Mouse (Mus musculus) ES-Bruce4 (cell line): ENCODE data around the gene Orai2. TPM values are rescaled to one million over a fixed set of nuclear protein-coding genes. Genes with fewer than 3 reads are reported as not detected.
"Not testable (repeated sequence)": the region's sequence is repeated elsewhere in the genome, so short reads cannot be mapped to it uniquely, and the experiment has no call there.

Experiments used
- H3K27ac ChIP-seq: 2 replicates; pipeline ENCODE4 v1.5.1; 2012; ENCODE audit warnings: low read length, inconsistent platforms; ENCODE audit not compliant: insufficient read depth
- H3K27me3 ChIP-seq: 2 replicates; pipeline ENCODE4 v1.6.1; 2012; ENCODE audit warnings: mild to moderate bottlenecking, low read length, inconsistent platforms; ENCODE audit not compliant: control insufficient read depth, poor library complexity, insufficient read depth, severe bottlenecking
- H3K36me3 ChIP-seq: 2 replicates; pipeline ENCODE4 v1.6.1; 2012; ENCODE audit warnings: inconsistent platforms, mild to moderate bottlenecking, low read length, moderate library complexity; ENCODE audit not compliant: control insufficient read depth, poor library complexity, insufficient read depth, severe bottlenecking
- H3K4me1 ChIP-seq: one replicate; pipeline ENCODE4 v1.8.1; 2011; ENCODE audit warnings: low read length; ENCODE audit not compliant: control insufficient read depth, insufficient read depth
- H3K4me3 ChIP-seq: 2 replicates; pipeline ENCODE4 v1.5.1; 2011; ENCODE audit warnings: low read depth, mild to moderate bottlenecking, low read length
- H3K9ac ChIP-seq: 2 replicates; pipeline ENCODE4 v1.6.1; 2012; ENCODE audit warnings: low read depth, mild to moderate bottlenecking, inconsistent platforms; ENCODE audit not compliant: poor library complexity, severe bottlenecking
- H3K9me3 ChIP-seq: replicated peaks from 2 replicates; pipeline ENCODE4 v1.6.1; 2012; ENCODE audit warnings: mild to moderate bottlenecking, low read length, inconsistent platforms; ENCODE audit not compliant: control insufficient read depth, poor library complexity, insufficient read depth, severe bottlenecking
- CTCF ChIP-seq: IDR thresholded peaks from one replicate; pipeline ENCODE4 v1.8.1; 2011; ENCODE audit warnings: low read depth, low read length
- EP300 ChIP-seq: IDR thresholded peaks from 2 replicates; pipeline ENCODE4 v1.6.1; 2011; ENCODE audit warnings: low read depth, low read length; ENCODE audit not compliant: insufficient read depth
- POLR2A ChIP-seq: IDR thresholded peaks from one replicate; pipeline ENCODE4 v1.8.1; 2011; ENCODE audit warnings: low read length; ENCODE audit not compliant: insufficient read depth
- polyA plus RNA-seq: library from polyadenylated mRNA; stranded (reverse); fragments of >200 nt; gene quantifications from 2 replicates; pipeline ENCODE4 v1.2.4, GENCODE M21; 2011; ENCODE audit warnings: low read depth; ENCODE audit not compliant: missing spikeins, insufficient read depth, insufficient read length

Orai2 gene
- polyA plus RNA-seq, 1 experiment, result 1.5 TPM

DNA sequence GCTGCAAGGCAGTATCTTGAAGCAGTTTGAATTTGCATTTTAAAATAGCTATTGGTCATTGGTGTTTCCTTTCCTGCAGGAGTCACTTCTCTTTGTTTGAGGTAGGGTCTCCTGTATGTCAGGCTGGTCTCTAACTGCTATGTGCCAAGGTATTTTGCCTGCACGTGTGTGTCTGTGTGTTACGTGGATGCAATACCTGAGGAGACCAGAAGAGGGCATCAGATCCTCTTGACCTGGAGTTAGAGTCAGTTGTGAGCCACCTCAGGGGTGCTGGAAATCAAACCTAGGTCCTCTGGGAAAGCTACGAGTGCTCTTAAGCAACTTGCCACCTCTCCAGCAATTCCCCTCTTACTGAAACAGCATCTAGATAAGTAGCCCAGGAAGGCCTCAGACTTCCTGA lies 44.7 kb upstream of the Orai2 start:
- Histone ChIP-seq H3K36me3 (no peaks in the 10 kb centered on the region), H3K9me3 (no peaks in the 10 kb centered on the region), H3K27me3 (no peaks in the 10 kb centered on the region), H3K4me3 (no peak overlapping the region), H3K9ac (no peak overlapping the region), H3K4me1 (no peaks in the 10 kb centered on the region), H3K27ac (no peak overlapping the region)
- TF ChIP-seq POLR2A, result no peak
- TF ChIP-seq CTCF, result peak; percentile 31
- no peak for TF ChIP-seq EP300

DNA sequence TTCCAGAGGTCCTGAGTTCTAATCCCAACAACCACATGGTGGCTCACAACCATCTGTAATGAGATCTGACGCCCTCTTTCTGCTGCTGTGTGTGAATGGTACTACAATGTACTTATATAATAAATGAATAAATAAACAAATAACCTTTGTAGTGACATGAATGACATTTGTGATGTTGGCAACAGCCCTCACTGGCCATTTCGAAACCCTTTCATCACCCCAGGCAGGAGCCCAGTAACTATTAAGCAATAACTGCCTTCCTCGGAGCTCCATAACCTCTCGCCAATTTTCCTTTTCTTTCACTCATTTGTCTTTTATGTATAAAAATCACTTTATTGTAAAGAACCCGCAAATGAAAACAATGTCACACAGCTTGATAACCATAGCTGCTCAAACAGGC lies 43.2 kb upstream of the Orai2 start:
- Histone ChIP-seq H3K9ac (no peak overlapping the region), H3K36me3 (no peaks in the 10 kb centered on the region), H3K4me1 (no peaks in the 10 kb centered on the region), H3K27me3 (no peaks in the 10 kb centered on the region), H3K4me3 (no peak overlapping the region), H3K9me3 (0 out of 2 replicates have a peak, but pooled peaks cover 3% of the 10 kb centered on the region), H3K27ac (no peak overlapping the region)
- no peak for TF ChIP-seq POLR2A
- no peak for TF ChIP-seq CTCF
- TF ChIP-seq EP300, result no peak

GRCm38 (mm10) chr5:136212716-136213115 lies 42.2 kb upstream of the Orai2 start:
- Histone ChIP-seq H3K27me3 (no peaks in the 10 kb centered on the region), H3K4me1 (no peaks in the 10 kb centered on the region), H3K4me3 (no peak overlapping the region), H3K9me3 (peaks cover 5% of the 10 kb centered on the region; the same call in 1 of the 2 replicates), H3K9ac (no peak overlapping the region), H3K27ac (no peak overlapping the region), H3K36me3 (no peaks in the 10 kb centered on the region)
- no peak for TF ChIP-seq CTCF
- TF ChIP-seq EP300, result no peak
- no peak for TF ChIP-seq POLR2A

DNA sequence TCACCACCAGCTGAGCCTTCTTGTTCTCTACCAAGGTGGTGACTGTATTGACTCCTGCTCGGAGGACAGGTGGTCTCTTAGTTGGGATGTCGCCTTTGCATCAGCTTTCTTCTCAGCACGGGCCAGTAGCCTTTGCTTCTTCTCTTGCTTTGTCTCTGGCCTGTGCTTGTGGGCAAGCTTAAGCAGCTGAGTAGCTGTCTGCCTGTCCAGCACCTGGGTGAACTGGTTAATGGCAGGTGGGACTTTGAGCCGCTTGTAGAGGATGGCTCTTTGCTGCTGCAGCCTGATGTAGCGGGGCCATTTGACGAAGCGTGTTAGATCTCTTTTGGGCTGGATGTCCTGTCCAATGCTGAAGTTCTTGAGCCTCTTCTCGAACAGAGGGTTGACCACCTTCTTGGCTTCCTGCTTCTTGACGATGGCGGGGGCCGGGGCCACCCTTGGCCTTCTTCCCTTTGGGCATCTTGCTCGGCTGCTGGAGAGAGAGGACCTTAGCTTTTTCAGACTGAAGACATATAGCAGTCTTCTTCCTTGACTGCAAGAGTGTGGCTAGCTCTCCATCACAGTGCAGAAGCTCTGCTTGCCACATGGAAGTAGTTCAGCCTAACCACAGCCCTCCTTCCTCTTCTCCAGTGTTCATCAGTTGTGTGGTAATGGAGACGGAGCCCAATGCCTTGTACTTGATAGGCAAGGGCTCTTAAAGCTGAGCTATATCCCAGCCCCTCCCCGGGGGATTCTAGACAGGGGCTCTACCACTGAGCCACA lies 41.0 kb upstream of the Orai2 start:
- H3K36me3 ChIP-seq, H3K9me3 ChIP-seq, H3K9ac ChIP-seq, H3K4me3 ChIP-seq, H3K4me1 ChIP-seq, H3K27ac ChIP-seq, H3K27me3 ChIP-seq: not testable (repeated sequence)

- Histone ChIP-seq H3K4me1 (no peaks in the 10 kb centered on the region), H3K9me3 (peaks cover 5% of the 10 kb centered on the region; the same call in 1 of the 2 replicates), H3K4me3 (no peak overlapping the region), H3K27ac (no peak overlapping the region), H3K27me3 (no peaks in the 10 kb centered on the region), H3K36me3 (no peaks in the 10 kb centered on the region), H3K9ac (no peak overlapping the region)
- no peak for TF ChIP-seq EP300
- TF ChIP-seq POLR2A, result no peak
- no peak for TF ChIP-seq CTCF
Observed at GRCm38 (mm10) chr5:136210549-136210948, 40.0 kb upstream of the Orai2 start.

DNA sequence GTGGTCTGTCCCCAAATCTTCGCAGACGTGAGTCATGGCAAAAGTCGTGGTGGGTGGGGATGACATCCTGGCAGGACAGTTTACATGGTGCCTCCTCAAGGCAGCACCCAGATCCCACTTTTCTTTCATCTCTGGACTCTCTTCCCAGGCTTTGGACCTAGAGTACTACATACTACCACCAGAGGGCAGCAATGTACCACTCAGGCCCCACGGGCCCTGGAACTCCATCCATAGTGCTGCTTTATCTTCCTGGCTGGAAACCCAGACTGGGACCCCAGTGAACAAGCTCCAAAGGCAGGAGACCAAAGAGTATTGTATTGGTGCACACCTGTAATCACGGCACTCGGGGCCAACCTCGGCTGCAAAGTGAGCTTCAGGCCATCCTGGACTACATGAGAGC lies 31.3 kb upstream of the Orai2 start:
- Histone ChIP-seq H3K4me3 (no peak overlapping the region), H3K9ac (no peak overlapping the region), H3K27me3 (no peaks in the 10 kb centered on the region), H3K9me3 (0 out of 2 replicates have a peak, but pooled peaks cover 3% of the 10 kb centered on the region), H3K27ac (no peak overlapping the region), H3K36me3 (no peaks in the 10 kb centered on the region), H3K4me1 (no peaks in the 10 kb centered on the region)
- TF ChIP-seq POLR2A (no peak), CTCF (peak; percentile 87), EP300 (no peak)
